Mouse (Mus musculus) adrenal gland, adult 18-20 months (tissue): ENCODE results near the gene Ppm1l. TPM values are rescaled to one million over a fixed set of nuclear protein-coding genes. Genes with fewer than 3 reads are reported as not detected.

Experiments used
- DNase-seq, 2 experiments: peaks; one replicate each; pipeline ENCODE4 v3.0.0; 2021 to 2022; ENCODE audit warnings: low spot score in 2 of 2
- total RNA-seq, 2 experiments: library from RNA; stranded (reverse); gene quantifications; 1 replicate in 1 of 2; 2 replicates in 1 of 2; pipeline ENCODE4 v1.2.3; 2021

Ppm1l gene
- total RNA-seq, 2 experiments from 2014 or later: 15.0 to 15.8 TPM

DNA sequence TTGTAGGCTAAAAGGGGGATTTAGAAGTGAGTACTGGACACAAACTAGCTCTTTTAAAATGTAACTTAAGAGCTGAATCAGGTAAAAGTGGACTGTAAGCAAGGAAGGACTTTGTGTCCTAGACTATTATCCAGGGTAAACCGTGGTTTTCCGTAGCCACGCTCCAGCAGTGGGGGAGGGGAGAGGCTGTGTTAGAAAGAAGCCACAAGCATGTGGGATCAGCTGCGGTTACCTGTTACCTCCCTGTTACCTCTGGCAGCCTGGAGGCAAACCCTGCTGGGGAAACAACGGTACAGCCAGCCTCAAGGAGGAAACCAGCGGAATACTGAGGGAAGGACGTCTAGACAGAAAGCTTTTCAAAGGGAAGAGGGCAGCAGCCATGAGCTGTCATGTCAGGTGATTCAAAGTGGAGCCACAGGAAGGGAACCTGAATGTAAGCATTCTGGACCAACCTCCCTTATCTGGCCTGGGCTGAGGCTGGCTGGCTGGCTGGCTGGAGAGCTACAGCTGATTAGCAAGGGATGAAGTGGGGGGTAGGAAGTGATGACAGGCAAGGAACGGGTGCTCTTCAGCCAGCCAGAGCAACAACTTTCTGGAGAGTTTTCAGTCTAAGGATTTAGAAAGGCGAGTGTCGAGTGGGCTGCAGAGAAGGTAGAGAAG, 271.6 kb downstream of the Ppm1l start:
- DNase-seq: no peak

GRCm38 (mm10) chr3:69593426-69593825, 276.8 kb downstream of the Ppm1l start:
- DNase-seq: no peak

- DNase-seq: no peak
Measured at GRCm38 (mm10) chr3:69594071-69594470, 277.4 kb downstream of the Ppm1l start.

DNA sequence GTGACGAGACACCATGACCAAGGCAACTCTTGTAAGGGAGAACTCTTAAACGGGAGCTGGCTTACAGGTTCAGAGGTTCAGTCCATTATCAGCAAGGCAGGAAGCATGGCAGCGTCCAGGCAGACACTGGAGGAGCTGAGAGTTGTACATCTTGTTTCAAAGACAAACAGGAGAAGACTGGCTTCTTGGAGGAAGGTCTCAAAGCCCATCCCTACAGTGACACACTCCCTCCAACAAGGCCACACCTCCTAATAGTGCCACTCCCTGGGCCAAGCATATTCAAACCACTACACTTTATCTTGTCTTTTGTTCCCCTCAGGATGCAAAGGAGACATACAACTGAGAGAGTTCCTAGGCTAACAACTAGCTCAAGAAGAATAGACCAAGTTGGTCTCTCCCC, 279.5 kb downstream of the Ppm1l start:
- no peak for DNase-seq

DNA sequence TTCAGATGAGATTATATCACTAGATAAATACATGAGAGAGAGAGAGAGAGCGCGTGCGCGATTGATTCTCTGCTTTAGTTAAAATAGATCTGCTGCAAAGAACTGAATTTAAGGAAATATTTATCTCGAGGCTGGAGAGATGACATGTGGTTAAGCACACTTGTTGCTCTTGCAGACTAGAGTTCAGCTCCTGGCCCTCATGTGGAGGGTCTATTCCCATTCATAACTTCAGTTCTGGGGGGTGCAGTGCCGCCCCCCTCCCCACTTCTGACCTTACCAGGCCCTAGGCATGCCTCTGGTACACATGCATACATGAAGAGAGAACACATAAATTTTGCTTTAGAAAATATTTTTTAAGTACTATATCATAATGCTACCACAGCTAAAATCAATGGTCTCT, 280.6 kb downstream of the Ppm1l start:
- DNase-seq: no peak

GRCm38 (mm10) chr3:69597816-69598215, 281.2 kb downstream of the Ppm1l start:
- no peak for DNase-seq

- peak; percentile 51 to 57 for DNase-seq
Measured at GRCm38 (mm10) chr3:69598261-69599165, 281.9 kb downstream of the Ppm1l start, which contains the start of gene B3galnt1. Gene B3galnt1 (minus strand): TSS chr3:69598960.

DNA sequence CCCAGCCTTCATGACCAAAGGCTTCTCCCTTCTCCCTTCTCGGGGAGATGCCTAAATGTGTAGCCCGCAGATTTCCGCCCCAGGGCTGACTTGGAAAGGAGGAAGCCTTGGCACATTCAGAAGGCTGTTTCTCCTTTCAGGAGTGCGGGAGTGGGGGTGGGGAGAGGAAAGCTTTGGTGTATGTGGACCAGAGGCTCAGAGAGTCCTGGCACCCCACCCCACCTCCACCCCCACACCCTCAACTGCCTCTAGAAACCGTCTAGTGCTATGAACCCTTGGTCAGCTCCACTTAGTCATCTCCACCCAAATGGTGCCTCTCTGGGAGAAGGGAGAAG, 282.5 kb downstream of the Ppm1l start:
- no peak for DNase-seq

DNA sequence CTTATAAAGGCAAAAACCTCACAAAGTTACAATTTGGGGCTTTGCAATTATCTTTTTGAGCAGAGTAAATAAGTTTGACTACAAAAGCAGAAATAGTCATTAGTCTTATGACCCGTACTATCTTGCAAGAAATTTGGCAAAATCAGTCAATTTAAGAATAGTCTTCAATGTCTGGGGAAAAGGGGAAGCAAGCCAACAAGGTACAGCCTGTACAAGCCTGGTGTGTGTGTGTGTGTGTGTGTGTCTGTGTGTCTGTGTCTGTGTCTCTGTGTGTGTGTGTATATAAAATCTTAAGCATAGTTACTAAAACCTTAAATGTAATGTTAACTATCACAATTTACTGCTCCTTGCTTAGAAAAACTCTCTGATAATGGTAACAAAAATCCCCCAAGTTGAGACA, 290.3 kb downstream of the Ppm1l start:
- DNase-seq: no peak

DNA sequence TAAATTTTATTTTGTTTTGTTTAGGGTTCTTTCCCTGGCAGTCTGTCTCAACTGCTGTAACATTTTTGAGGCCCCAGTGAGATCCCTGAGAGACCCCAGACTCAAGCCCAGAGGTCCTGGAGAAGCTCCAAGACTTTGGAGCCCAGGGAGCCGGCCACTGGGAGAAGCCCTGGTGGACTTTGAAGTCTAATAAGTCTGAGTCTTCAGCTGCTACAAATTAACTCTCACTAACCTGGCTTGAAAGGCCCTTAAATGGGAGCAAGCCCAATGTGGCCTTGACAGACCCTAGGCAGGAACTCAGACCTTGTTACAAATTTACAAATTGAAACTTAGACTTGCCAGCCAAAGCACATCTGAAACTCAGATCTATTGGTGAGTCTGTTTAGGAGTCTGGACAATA, 290.8 kb downstream of the Ppm1l start:
- no peak for DNase-seq

DNA sequence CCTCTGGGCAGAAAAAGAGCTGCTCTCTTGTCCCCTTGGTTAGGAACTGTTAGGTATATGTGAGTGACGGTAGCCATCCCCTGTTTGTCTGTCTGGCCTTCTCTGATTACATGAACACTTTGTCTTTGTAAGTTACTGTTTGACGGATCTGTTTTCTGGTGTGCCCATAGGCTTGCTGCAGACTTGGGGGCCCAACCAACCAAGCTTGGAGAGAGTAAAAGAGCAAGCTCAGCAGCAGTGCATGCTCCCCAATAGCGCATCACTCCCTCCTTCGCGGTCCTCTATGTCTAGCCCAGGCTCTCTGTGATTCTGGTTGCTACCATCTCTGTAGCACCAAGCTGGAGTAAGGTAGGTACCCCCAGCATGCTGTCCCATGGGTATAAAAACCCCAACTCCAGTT, 291.2 kb downstream of the Ppm1l start:
- no peak for DNase-seq

Other genes starting within 250 kb of the Ppm1l start
- gene Kpna4, start 189.7 kb upstream of the Ppm1l start, total RNA-seq: 10 to 100 TPM; 77.8 to 84.7 TPM
- gene Arl14, start 94.4 kb upstream of the Ppm1l start, total RNA-seq: not detected